Comparison of ENCODE assay signal across 8 mouse cellular contexts in the genomic region with DNA sequence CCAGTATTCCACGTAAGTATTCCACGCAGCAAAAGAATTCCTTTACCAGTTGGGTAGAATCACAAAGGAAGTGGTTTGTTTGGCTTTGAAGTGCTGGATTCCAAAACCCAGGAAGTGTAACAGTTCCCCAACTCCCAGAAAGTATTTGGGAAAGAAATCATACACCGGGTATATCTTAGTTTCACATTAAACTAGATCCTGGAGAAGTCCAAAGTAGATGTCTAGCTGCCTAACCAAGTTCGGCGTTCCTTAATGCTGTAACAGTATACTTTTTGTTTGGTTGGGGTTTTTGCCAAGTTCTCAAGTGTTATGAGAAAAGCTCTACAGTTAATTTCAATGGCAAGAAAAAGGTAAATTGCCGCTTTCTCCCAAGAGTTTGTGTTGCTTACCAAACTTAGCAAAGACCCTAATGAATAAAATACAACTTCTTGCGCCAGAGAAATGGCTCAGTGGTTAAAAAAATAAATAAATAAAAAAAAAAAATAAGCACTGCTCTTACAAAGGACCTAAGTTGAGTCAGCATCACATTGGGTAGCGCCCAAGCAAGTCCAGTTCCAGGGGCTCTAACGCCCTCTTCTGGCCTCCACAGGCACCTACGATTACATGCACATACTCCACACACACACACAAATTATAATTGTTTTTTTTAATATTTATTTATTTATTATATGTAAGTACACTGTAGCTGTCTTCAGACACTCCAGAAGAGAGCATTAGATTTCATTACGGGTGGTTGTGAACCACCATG. TPM values are rescaled to one million over a fixed set of nuclear protein-coding genes. Genes with fewer than 3 reads are reported as not detected.
DNase-seq lines count a peak whose midpoint lies in the region; ATAC-seq and TF ChIP-seq lines count a peak whose summit lies in the region.

No protein-coding gene starts in this region.

- H3K4me2 ChIP-seq in forebrain, embryonic 16.5 days (ENCODE audit: low read length), result peak overlapping the region; percentile 80
- peak overlapping the region; percentile 87 for H3K4me2 ChIP-seq in lung, postnatal 0 days (replicated peaks; ENCODE audit: low read depth, low read length)
- peak overlapping the region; percentile 86 for H3K4me2 ChIP-seq in stomach, postnatal 0 days (replicated peaks; ENCODE audit: low read depth)

- in situ Hi-C loops in Patski (cut with MboI; ENCODE audit: low pct_unique_long_range_greater_than_20kb), result loop anchor here (5.0 to 25.0 kb wide), 2 partner anchors 404 to 1459 kb away; partner anchors contain the start of gene Ypel5

- no peak for ATAC-seq in Patski
- ATAC-seq in forebrain, embryonic 16.5 days, result no peak
- ATAC-seq in lung, postnatal 0 days, result no peak
- ATAC-seq in stomach, postnatal 0 days (ENCODE audit: low FRiP score, low TSS enrichment), result no peak

- H3K9me3 ChIP-seq in forebrain, embryonic 16.5 days (ENCODE audit: control insufficient read depth, low read length), result no peaks in the 10 kb centered on the region
- H3K9me3 ChIP-seq in lung, postnatal 0 days (ENCODE audit: low read length), result no peaks in the 10 kb centered on the region
- no peaks in the 10 kb centered on the region for H3K9me3 ChIP-seq in stomach, postnatal 0 days (ENCODE audit: control insufficient read depth, low read length)

- peak; percentile 49; the same call in 1 of the 2 replicates for TF ChIP-seq EP300 in lung, postnatal 0 days (IDR thresholded peaks at IDR 0.05)
- TF ChIP-seq EP300 in stomach, postnatal 0 days (optimal IDR thresholded peaks at IDR 0.05), result no peak

- CTCF ChIA-PET in Patski (lab: Charles Lee), result interaction anchor here (0.8 to 1.5 kb wide), 2 partner anchors 16 to 275 kb away, joined by 3 read pairs; no protein-coding TSS in a partner anchor

- DNase-seq in cerebellum, postnatal 10 days, result peak; percentile 33 to 35
- no peak for DNase-seq in cerebellum, adult 9-11 months
- DNase-seq in Patski (ENCODE audit: low read depth, low spot score), result no peak
- DNase-seq in kidney, adult 8-10 months, result peak; percentile 29 to 36
- peak; percentile 83 for DNase-seq in lung, postnatal 0 days (ENCODE audit: low spot score)
- DNase-seq in stomach, postnatal 0 days (ENCODE audit: low spot score), result peak; percentile 51
- DNase-seq in urinary bladder, postnatal 4 days (ENCODE audit: low spot score in 2 of 2), result no peak

- 38% methylated on average over 11 of the region's 11 CpGs for WGBS in forebrain, embryonic 16.5 days
- 33% methylated on average over 11 of the region's 11 CpGs for WGBS in lung, postnatal 0 days
- 35% methylated on average over 11 of the region's 11 CpGs for WGBS in stomach, postnatal 0 days

- POLR2A ChIA-PET in Patski (lab: Charles Lee), result interaction anchor here (0.7 kb wide), 1 partner anchor 19 kb away, joined by 3 read pairs; no protein-coding TSS in a partner anchor

- H3K4me3 ChIP-seq in forebrain, embryonic 16.5 days (replicated peaks; ENCODE audit: low read length), result peak overlapping the region; percentile 95
- H3K4me3 ChIP-seq in lung, postnatal 0 days (ENCODE audit: low read depth, low read length), result peak overlapping the region; percentile 94
- H3K4me3 ChIP-seq in stomach, postnatal 0 days (ENCODE audit: low read depth, low read length), result peak overlapping the region; percentile 80

- TF ChIP-seq CTCF in Patski (IDR thresholded peaks at IDR 0.05), result peak; percentile 91
- peak; percentile 65 for TF ChIP-seq CTCF in lung, postnatal 0 days (IDR thresholded peaks at IDR 0.05)
- peak; percentile 68 for TF ChIP-seq CTCF in stomach, postnatal 0 days (IDR thresholded peaks at IDR 0.05; ENCODE audit: low read depth)

- H3K27ac ChIP-seq in forebrain, embryonic 16.5 days (ENCODE audit: low read length), result peak overlapping the region; percentile 96
- peak overlapping the region; percentile 98 for H3K27ac ChIP-seq in lung, postnatal 0 days (ENCODE audit: low read length)
- H3K27ac ChIP-seq in stomach, postnatal 0 days (replicated peaks), result peak overlapping the region; percentile 99

- H3K27me3 ChIP-seq in Patski, result no peaks in the 10 kb centered on the region
- no peaks in the 10 kb centered on the region for H3K27me3 ChIP-seq in forebrain, embryonic 16.5 days (replicated peaks; ENCODE audit: control insufficient read depth, insufficient read depth, low read length)
- no peaks in the 10 kb centered on the region for H3K27me3 ChIP-seq in lung, postnatal 0 days (replicated peaks; ENCODE audit: insufficient read depth, low read length)
- no peaks in the 10 kb centered on the region for H3K27me3 ChIP-seq in stomach, postnatal 0 days (ENCODE audit: control insufficient read depth, insufficient read depth, low read length)

- peak overlapping the region; percentile 92 for H3K9ac ChIP-seq in forebrain, embryonic 16.5 days (replicated peaks; ENCODE audit: low read depth, low read length)
- H3K9ac ChIP-seq in lung, postnatal 0 days (replicated peaks; ENCODE audit: low read depth), result peak overlapping the region; percentile 84
- peak overlapping the region; percentile 95 for H3K9ac ChIP-seq in stomach, postnatal 0 days (ENCODE audit: low read length)

- peaks cover 19% of the 10 kb centered on the region for H3K4me1 ChIP-seq in forebrain, embryonic 16.5 days (replicated peaks; ENCODE audit: control insufficient read depth, insufficient read depth, low read length)
- H3K4me1 ChIP-seq in lung, postnatal 0 days (ENCODE audit: insufficient read depth, low read depth, low read length), result no peaks in the 10 kb centered on the region
- no peaks in the 10 kb centered on the region for H3K4me1 ChIP-seq in stomach, postnatal 0 days (replicated peaks; ENCODE audit: control insufficient read depth, insufficient read depth)

- H3K36me3 ChIP-seq in forebrain, embryonic 16.5 days (ENCODE audit: control insufficient read depth, insufficient read depth), result peaks cover 11% of the 10 kb centered on the region; the same call in 1 of the 2 replicates
- no peaks in the 10 kb centered on the region for H3K36me3 ChIP-seq in lung, postnatal 0 days (ENCODE audit: insufficient read depth, low read length)
- peaks cover under 1% of the 10 kb centered on the region; the same call in 1 of the 2 replicates for H3K36me3 ChIP-seq in stomach, postnatal 0 days (ENCODE audit: control insufficient read depth, insufficient read depth, low read length)

RNA-seq across cellular contexts. Expression of gene Memo1, which starts 0.9 kb away (rescaled TPM):
- 85.0 TPM for polyA plus RNA-seq in Patski (2021)
- polyA plus RNA-seq in forebrain, embryonic 16.5 days (2015; fragmentation: Nextera tagmentation; extraction: Ambion mirVana), result 63.9 and 66.3 TPM in 2 replicates
- polyA plus RNA-seq in lung, postnatal 0 days (2015; fragmentation: Nextera tagmentation; extraction: Ambion mirVana), result 54.2 and 56.3 TPM in 2 replicates
- 61.5 and 63.0 TPM in 2 replicates for polyA plus RNA-seq in stomach, postnatal 0 days (2015; fragmentation: Nextera tagmentation; extraction: Ambion mirVana)

RNA-seq across cellular contexts. Expression of gene Dpy30, which starts 27.5 kb away (rescaled TPM):
- 97.9 TPM for polyA plus RNA-seq in Patski (2021)
- polyA plus RNA-seq in forebrain, embryonic 16.5 days (2015; fragmentation: Nextera tagmentation; extraction: Ambion mirVana), result 180 and 189 TPM in 2 replicates
- 149 and 165 TPM in 2 replicates for polyA plus RNA-seq in lung, postnatal 0 days (2015; fragmentation: Nextera tagmentation; extraction: Ambion mirVana)
- 190 and 193 TPM in 2 replicates for polyA plus RNA-seq in stomach, postnatal 0 days (2015; fragmentation: Nextera tagmentation; extraction: Ambion mirVana)

RNA-seq across cellular contexts. Expression of gene Spast, which starts 42.5 kb away (rescaled TPM):
- 27.5 TPM for polyA plus RNA-seq in Patski (2021)
- 26.0 and 28.3 TPM in 2 replicates for polyA plus RNA-seq in forebrain, embryonic 16.5 days (2015; fragmentation: Nextera tagmentation; extraction: Ambion mirVana)
- 10.1 and 12.7 TPM in 2 replicates for polyA plus RNA-seq in lung, postnatal 0 days (2015; fragmentation: Nextera tagmentation; extraction: Ambion mirVana)
- polyA plus RNA-seq in stomach, postnatal 0 days (2015; fragmentation: Nextera tagmentation; extraction: Ambion mirVana), result 10.8 and 11.6 TPM in 2 replicates

Comparison
In these comparisons a context has a peak if more than half of its experiments do, and no peak if none do; other contexts are left out.
1. DNase-seq: peak in cerebellum, postnatal 10 days (2 of 2), kidney, adult 8-10 months (2 of 2), lung, postnatal 0 days (single experiment) and stomach, postnatal 0 days (single experiment); none in cerebellum, adult 9-11 months (single experiment), Patski (single experiment) and urinary bladder, postnatal 4 days (0 of 2).
2. Peak in every context shown above with its lines, with median percentiles within 50 percentile points of each other: CTCF ChIP-seq, H3K27ac ChIP-seq, H3K4me2 ChIP-seq, H3K4me3 ChIP-seq and H3K9ac ChIP-seq.